In genomic region chrX:10911127-10912061, GRCm38 (mm10) we compare ENCODE assay signal across 11 mouse cellular contexts.
DNase-seq lines count a peak whose midpoint lies in the region; ATAC-seq and TF ChIP-seq lines count a peak whose summit lies in the region.
"Had no signal": no experiment of that assay in that cellular context is flagged by ENCODE, and none has a peak within 500 bp of the region (broad histone marks: within the 10 kb centered on the region; RNA-seq: fewer than 3 reads in every experiment).

No protein-coding gene starts in this region.

- no peak for DNase-seq in hindbrain, embryonic 14.5 days (ENCODE audit: low spot score)
- DNase-seq in midbrain, postnatal 0 days (ENCODE audit: low spot score), result peak; percentile 27
- no peak for DNase-seq in midbrain, embryonic 11.5 days (ENCODE audit: low spot score, missing footprints)
- DNase-seq in hindbrain, postnatal 0 days (ENCODE audit: low spot score), result peak; percentile 20
- peak; percentile 61 to 71 for DNase-seq in kidney, postnatal 36 days
- no peak for DNase-seq in spleen, postnatal 4 days (ENCODE audit: low spot score in 2 of 2)
- DNase-seq in lung, postnatal 10 days, result no peak
- DNase-seq: lung, postnatal 14 days had no signal

- H3K4me2 ChIP-seq in hindbrain, embryonic 14.5 days (replicated peaks), result no peak overlapping the region
- H3K4me2 ChIP-seq in hindbrain, embryonic 12.5 days (replicated peaks), result no peak overlapping the region
- H3K4me2 ChIP-seq in midbrain, postnatal 0 days (ENCODE audit: low read depth, low read length, poor library complexity, severe bottlenecking), result no peak overlapping the region
- no peak overlapping the region for H3K4me2 ChIP-seq in midbrain, embryonic 11.5 days
- no peak overlapping the region for H3K4me2 ChIP-seq in hindbrain, postnatal 0 days (ENCODE audit: low read depth, low read length)
- H3K4me2 ChIP-seq: liver, embryonic 12.5 days; midbrain, embryonic 12.5 days had no signal

- H3K9ac ChIP-seq in hindbrain, embryonic 14.5 days, result no peak overlapping the region
- H3K9ac ChIP-seq in hindbrain, embryonic 12.5 days, result no peak overlapping the region
- H3K9ac ChIP-seq in midbrain, postnatal 0 days (replicated peaks; ENCODE audit: low read length, poor library complexity, severe bottlenecking), result no peak overlapping the region
- no peak overlapping the region for H3K9ac ChIP-seq in midbrain, embryonic 11.5 days (ENCODE audit: low read length)
- no peak overlapping the region for H3K9ac ChIP-seq in hindbrain, postnatal 0 days (replicated peaks; ENCODE audit: low read length)
- H3K9ac ChIP-seq: liver, embryonic 12.5 days; midbrain, embryonic 12.5 days had no signal

- TF ChIP-seq CTCF in midbrain, postnatal 0 days (IDR thresholded peaks at IDR 0.05), result no peak
- no peak for TF ChIP-seq CTCF in hindbrain, postnatal 0 days (IDR thresholded peaks at IDR 0.05; ENCODE audit: low read depth)

- no peaks in the 10 kb centered on the region for H3K27me3 ChIP-seq in hindbrain, embryonic 14.5 days (ENCODE audit: control insufficient read depth, insufficient read depth, low read length)
- H3K27me3 ChIP-seq in hindbrain, embryonic 12.5 days, result no peaks in the 10 kb centered on the region
- H3K27me3 ChIP-seq in midbrain, postnatal 0 days (ENCODE audit: insufficient read depth, low read length), result no peaks in the 10 kb centered on the region
- no peaks in the 10 kb centered on the region for H3K27me3 ChIP-seq in midbrain, embryonic 11.5 days (ENCODE audit: control insufficient read depth, insufficient read depth, low read length)
- no peaks in the 10 kb centered on the region for H3K27me3 ChIP-seq in hindbrain, postnatal 0 days (ENCODE audit: insufficient read depth, low read length)
- H3K27me3 ChIP-seq: liver, embryonic 12.5 days; midbrain, embryonic 12.5 days had no signal

- H3K4me3 ChIP-seq in hindbrain, embryonic 14.5 days (replicated peaks; ENCODE audit: low read length), result no peak overlapping the region
- no peak overlapping the region for H3K4me3 ChIP-seq in hindbrain, embryonic 12.5 days
- no peak overlapping the region for H3K4me3 ChIP-seq in midbrain, postnatal 0 days (ENCODE audit: low read depth, low read length)
- H3K4me3 ChIP-seq in midbrain, embryonic 11.5 days (ENCODE audit: low read depth, low read length), result no peak overlapping the region
- H3K4me3 ChIP-seq in hindbrain, postnatal 0 days (ENCODE audit: low read length), result no peak overlapping the region
- H3K4me3 ChIP-seq: liver, embryonic 12.5 days; midbrain, embryonic 12.5 days had no signal

- H3K36me3 ChIP-seq in hindbrain, embryonic 14.5 days (replicated peaks; ENCODE audit: control insufficient read depth, insufficient read depth), result no peaks in the 10 kb centered on the region
- H3K36me3 ChIP-seq in hindbrain, embryonic 12.5 days, result no peaks in the 10 kb centered on the region
- no peaks in the 10 kb centered on the region for H3K36me3 ChIP-seq in midbrain, postnatal 0 days (ENCODE audit: insufficient read depth, low read length)
- H3K36me3 ChIP-seq in midbrain, embryonic 11.5 days (ENCODE audit: control insufficient read depth, insufficient read depth, low read length), result no peaks in the 10 kb centered on the region
- H3K36me3 ChIP-seq in hindbrain, postnatal 0 days (ENCODE audit: insufficient read depth, low read length), result no peaks in the 10 kb centered on the region
- H3K36me3 ChIP-seq: liver, embryonic 12.5 days; midbrain, embryonic 12.5 days had no signal

- H3K27ac ChIP-seq in hindbrain, embryonic 14.5 days, result peak overlapping the region; percentile 26; the same call in 1 of the 2 replicates
- no peak overlapping the region for H3K27ac ChIP-seq in hindbrain, embryonic 12.5 days
- H3K27ac ChIP-seq in midbrain, postnatal 0 days (ENCODE audit: low read depth, low read length), result no peak overlapping the region
- no peak overlapping the region for H3K27ac ChIP-seq in midbrain, embryonic 11.5 days (ENCODE audit: low read depth, low read length)
- no peak overlapping the region for H3K27ac ChIP-seq in hindbrain, postnatal 0 days
- H3K27ac ChIP-seq: liver, embryonic 12.5 days; midbrain, embryonic 12.5 days had no signal

- WGBS in hindbrain, embryonic 14.5 days, result 62% methylated on average over 14 of the region's 14 CpGs
- 78% methylated on average over 14 of the region's 14 CpGs for WGBS in hindbrain, embryonic 12.5 days
- WGBS in midbrain, postnatal 0 days, result 63% methylated on average over 14 of the region's 14 CpGs
- 85% methylated on average over 14 of the region's 14 CpGs for WGBS in midbrain, embryonic 11.5 days
- WGBS in hindbrain, postnatal 0 days, result 69% methylated on average over 14 of the region's 14 CpGs

- no peaks in the 10 kb centered on the region for H3K4me1 ChIP-seq in hindbrain, embryonic 14.5 days (replicated peaks; ENCODE audit: control insufficient read depth, insufficient read depth, low read length)
- H3K4me1 ChIP-seq in hindbrain, embryonic 12.5 days, result no peaks in the 10 kb centered on the region
- no peaks in the 10 kb centered on the region for H3K4me1 ChIP-seq in midbrain, postnatal 0 days (ENCODE audit: insufficient read depth, low read length)
- no peaks in the 10 kb centered on the region for H3K4me1 ChIP-seq in midbrain, embryonic 11.5 days (ENCODE audit: control insufficient read depth, insufficient read depth, low read length)
- no peaks in the 10 kb centered on the region for H3K4me1 ChIP-seq in hindbrain, postnatal 0 days (ENCODE audit: insufficient read depth, low read length)
- H3K4me1 ChIP-seq: liver, embryonic 12.5 days; midbrain, embryonic 12.5 days had no signal

- ATAC-seq in hindbrain, embryonic 14.5 days (ENCODE audit: low FRiP score), result no peak
- ATAC-seq in hindbrain, embryonic 12.5 days (ENCODE audit: low FRiP score), result no peak
- no peak for ATAC-seq in midbrain, postnatal 0 days (ENCODE audit: low FRiP score)
- ATAC-seq in midbrain, embryonic 11.5 days (ENCODE audit: low FRiP score), result no peak
- ATAC-seq in hindbrain, postnatal 0 days, result no peak
- ATAC-seq: liver, embryonic 12.5 days had no signal

- H3K9me3 ChIP-seq in hindbrain, embryonic 14.5 days (ENCODE audit: control insufficient read depth, low read length), result no peaks in the 10 kb centered on the region
- H3K9me3 ChIP-seq in hindbrain, embryonic 12.5 days (replicated peaks), result no peaks in the 10 kb centered on the region
- H3K9me3 ChIP-seq in midbrain, postnatal 0 days (ENCODE audit: low read length), result no peaks in the 10 kb centered on the region
- no peaks in the 10 kb centered on the region for H3K9me3 ChIP-seq in midbrain, embryonic 11.5 days (ENCODE audit: control insufficient read depth, low read length)
- no peaks in the 10 kb centered on the region for H3K9me3 ChIP-seq in hindbrain, postnatal 0 days (ENCODE audit: low read length)
- H3K9me3 ChIP-seq: liver, embryonic 12.5 days; midbrain, embryonic 12.5 days had no signal

Comparison
In these comparisons a context has a peak if more than half of its experiments do, and no peak if none do; other contexts are left out.
1. DNase-seq: peak in midbrain, postnatal 0 days (single experiment), hindbrain, postnatal 0 days (single experiment) and kidney, postnatal 36 days (2 of 2); none in hindbrain, embryonic 14.5 days (single experiment), midbrain, embryonic 11.5 days (single experiment), spleen, postnatal 4 days (0 of 2) and lung, postnatal 10 days (single experiment).